Mouse (Mus musculus) midbrain, embryonic 14.5 days (tissue): ENCODE results near the gene Rfx4. TPM values are rescaled to one million over a fixed set of nuclear protein-coding genes. Genes with fewer than 3 reads are reported as not detected.
A peak's percentile ranks its signal among the peaks of the same experiment; 100 is the strongest.

Source experiments
- ATAC-seq: fragments of 200-750 bp; cut with Nextera tagmentation; 2 replicates; pipeline ENCODE4 v1.8.0; 2017; ENCODE audit warnings: moderate number of reproducible peaks, moderate library complexity; ENCODE audit not compliant: low FRiP score, low TSS enrichment
- DNase-seq: peaks from one replicate; pipeline ENCODE4 v3.0.0-alpha.2; 2015
- H3K27ac ChIP-seq: fragments of 300-500 bp; sonication (generic); replicated peaks from 2 replicates; pipeline ENCODE4 v1.5.1; 2014; ENCODE audit warnings: mild to moderate bottlenecking, low read depth, low read length, moderate library complexity
- H3K27me3 ChIP-seq: fragments of 300-500 bp; sonication (generic); 2 replicates; pipeline ENCODE4 v1.6.1; 2014; ENCODE audit warnings: low read length, control low read depth, mixed read lengths; ENCODE audit not compliant: control insufficient read depth, insufficient read depth
- H3K36me3 ChIP-seq: fragments of 300-500 bp; sonication (generic); 2 replicates; pipeline ENCODE4 v1.6.1; 2014; ENCODE audit warnings: low read length, control low read depth; ENCODE audit not compliant: control insufficient read depth, insufficient read depth
- H3K4me1 ChIP-seq: fragments of 300-500 bp; sonication (generic); 2 replicates; pipeline ENCODE4 v1.6.1; 2014; ENCODE audit warnings: mild to moderate bottlenecking, antibody characterized with exemption, low read length, control low read depth; ENCODE audit not compliant: control insufficient read depth, insufficient read depth
- H3K4me2 ChIP-seq: fragments of 300-500 bp; sonication (generic); 2 replicates; pipeline ENCODE4 v1.6.1; 2014; ENCODE audit warnings: mild to moderate bottlenecking, low read length, moderate library complexity
- H3K4me3 ChIP-seq: fragments of 300-500 bp; sonication (generic); replicated peaks from 2 replicates; pipeline ENCODE4 v1.5.1; 2014; ENCODE audit warnings: low read depth, low read length
- H3K9ac ChIP-seq: fragments of 300-500 bp; sonication (generic); replicated peaks from 2 replicates; pipeline ENCODE4 v1.6.1; 2014; ENCODE audit warnings: mild to moderate bottlenecking, low read length, moderate library complexity
- H3K9me3 ChIP-seq: fragments of 300-500 bp; sonication (generic); 2 replicates; pipeline ENCODE4 v1.6.1; 2016; ENCODE audit warnings: low read length, control low read depth, mixed read lengths; ENCODE audit not compliant: control insufficient read depth
- WGBS: fragments of 180-500 bp; shearing (Covaris S2); extraction: QIAGEN DNeasy Blood & Tissue Kit; methylation state at CpG from one replicate; pipeline ENCODE4 v1.1.7; 2014; 5-methylcytosine and 5-hydroxymethylcytosine counted together
- polyA plus RNA-seq: library from polyadenylated mRNA; unstranded; fragments of >200 nt; fragmentation: Nextera tagmentation; extraction: Ambion mirVana; gene quantifications from 2 replicates; pipeline ENCODE4 v1.2.1, GENCODE M21; 2014

The Rfx4 gene
- polyA plus RNA-seq, 1 experiment from 2014 or later, result 25.1 TPM

- no peak overlapping the region for H3K9ac ChIP-seq
- WGBS, result 90% methylated on average over 3 of the region's 3 CpGs
- DNase-seq, result no peak
These were observed 152.6 kb downstream of the Rfx4 start for GRCm38 (mm10) chr10:84908471-84908870.

GRCm38 (mm10) chr10:84909021-84909801 lies 153.3 kb downstream of the Rfx4 start:
- H3K9ac ChIP-seq, result no peak overlapping the region
- ATAC-seq, result peak; percentile 36; the same call in 1 of the 2 replicates
- no peaks in the 10 kb centered on the region for H3K9me3 ChIP-seq
- no peaks in the 10 kb centered on the region for H3K27me3 ChIP-seq
- WGBS, result 34% methylated on average over 17 of the region's 17 CpGs
- H3K36me3 ChIP-seq, result no peaks in the 10 kb centered on the region
- no peak overlapping the region for H3K27ac ChIP-seq
- no peak overlapping the region for H3K4me3 ChIP-seq
- peaks cover 20% of the 10 kb centered on the region; the same call in 1 of the 2 replicates for H3K4me1 ChIP-seq
- no peak overlapping the region for H3K4me2 ChIP-seq
- DNase-seq, result peak; percentile 67

More at GRCm38 (mm10) chr10:84908471-84908870, 152.6 kb downstream of the Rfx4 start:
- Histone ChIP-seq H3K27me3 (no peaks in the 10 kb centered on the region), H3K4me1 (peaks cover 24% of the 10 kb centered on the region), H3K27ac (no peak overlapping the region), H3K4me3 (no peak overlapping the region), H3K9me3 (no peaks in the 10 kb centered on the region), H3K4me2 (no peak overlapping the region), H3K36me3 (no peaks in the 10 kb centered on the region)
- no peak for ATAC-seq

GRCm38 (mm10) chr10:84910194-84910593 lies 154.3 kb downstream of the Rfx4 start:
- H3K4me3 ChIP-seq, result no peak overlapping the region
- no peaks in the 10 kb centered on the region for H3K27me3 ChIP-seq
- no peak overlapping the region for H3K4me2 ChIP-seq
- WGBS, result 8% methylated on average over 7 of the region's 7 CpGs
- no peak for ATAC-seq
- no peak for DNase-seq
- H3K9ac ChIP-seq, result no peak overlapping the region
- H3K27ac ChIP-seq, result no peak overlapping the region
- no peaks in the 10 kb centered on the region for H3K36me3 ChIP-seq
- no peaks in the 10 kb centered on the region for H3K9me3 ChIP-seq
- H3K4me1 ChIP-seq, result peaks cover 20% of the 10 kb centered on the region; the same call in 1 of the 2 replicates

GRCm38 (mm10) chr10:84910758-84911384 lies 155.0 kb downstream of the Rfx4 start:
- Histone ChIP-seq H3K36me3 (no peaks in the 10 kb centered on the region), H3K4me3 (no peak overlapping the region), H3K9ac (no peak overlapping the region), H3K4me1 (peaks cover 20% of the 10 kb centered on the region; the same call in 1 of the 2 replicates), H3K27me3 (no peaks in the 10 kb centered on the region), H3K9me3 (no peaks in the 10 kb centered on the region), H3K4me2 (no peak overlapping the region), H3K27ac (no peak overlapping the region)
- no peak for DNase-seq
- 0% methylated on average over 1 of the region's 1 CpGs for WGBS
- 0 out of 2 replicates have a peak, but pooled peaks have one; percentile 41 for ATAC-seq

GRCm38 (mm10) chr10:84913148-84913547 lies 157.3 kb downstream of the Rfx4 start:
- DNase-seq (no peak), ATAC-seq (no peak)
- H3K4me1 ChIP-seq, result peaks cover 20% of the 10 kb centered on the region
- H3K27ac ChIP-seq, result no peak overlapping the region
- H3K9me3 ChIP-seq, result no peaks in the 10 kb centered on the region
- 59% methylated on average over 1 of the region's 1 CpGs for WGBS
- no peaks in the 10 kb centered on the region for H3K36me3 ChIP-seq
- H3K4me2 ChIP-seq, result no peak overlapping the region
- H3K9ac ChIP-seq, result no peak overlapping the region
- no peak overlapping the region for H3K4me3 ChIP-seq
- no peaks in the 10 kb centered on the region for H3K27me3 ChIP-seq

GRCm38 (mm10) chr10:84915476-84915875 lies 159.6 kb downstream of the Rfx4 start:
- Histone ChIP-seq H3K9me3 (no peaks in the 10 kb centered on the region), H3K4me2 (no peak overlapping the region), H3K27ac (no peak overlapping the region), H3K4me1 (peaks cover 22% of the 10 kb centered on the region), H3K36me3 (no peaks in the 10 kb centered on the region), H3K4me3 (no peak overlapping the region), H3K9ac (no peak overlapping the region), H3K27me3 (no peaks in the 10 kb centered on the region)
- 85% methylated on average over 6 of the region's 6 CpGs for WGBS
- no peak for ATAC-seq
- no peak for DNase-seq

GRCm38 (mm10) chr10:84916810-84917730 lies 161.2 kb downstream of the Rfx4 start, which contains the start of gene Ric8b:
TSS of gene Ric8b (plus strand) at chr10:84917616.
- Histone ChIP-seq H3K36me3 (no peaks in the 10 kb centered on the region), H3K9ac (peak within 1 kb of the TSS; percentile 90), H3K27ac (peak within 1 kb of the TSS; percentile 94), H3K4me2 (peak within 1 kb of the TSS; percentile 76), H3K4me3 (peak within 1 kb of the TSS; percentile 75), H3K27me3 (no peaks in the 10 kb centered on the region), H3K9me3 (no peaks in the 10 kb centered on the region), H3K4me1 (peaks cover 14% of the 10 kb centered on the region)
- DNase-seq (peak; percentile 97), ATAC-seq (peak; percentile 98)
- WGBS, result under 1% methylated on average over 50 of the region's 51 CpGs

- peak; percentile 84 for DNase-seq
- peak overlapping the region; percentile 90 for H3K9ac ChIP-seq
These were observed 161.9 kb downstream of the Rfx4 start for GRCm38 (mm10) chr10:84917731-84918095.

More at GRCm38 (mm10) chr10:84917731-84918095, 161.9 kb downstream of the Rfx4 start:
- no peaks in the 10 kb centered on the region for H3K36me3 ChIP-seq
- no peaks in the 10 kb centered on the region for H3K27me3 ChIP-seq
- H3K27ac ChIP-seq, result peak overlapping the region; percentile 94
- peak overlapping the region; percentile 75 for H3K4me3 ChIP-seq
- peak; percentile 41 for ATAC-seq
- under 1% methylated on average over 24 of the region's 27 CpGs for WGBS
- peaks cover 14% of the 10 kb centered on the region for H3K4me1 ChIP-seq
- no peaks in the 10 kb centered on the region for H3K9me3 ChIP-seq
- H3K4me2 ChIP-seq, result peak overlapping the region; percentile 76
